Mouse (Mus musculus) thymus, postnatal 10 days (tissue): ENCODE data around the gene Olfr211.
"Not testable (repeated sequence)": the region's sequence is repeated elsewhere in the genome, so short reads cannot be mapped to it uniquely, and the experiment has no call there.

Experiments used
- DNase-seq, 2 experiments: peaks; one replicate each; pipeline ENCODE4 v3.0.0; 2021; ENCODE audit warnings: low spot score in 2 of 2

Gene Olfr211

DNA sequence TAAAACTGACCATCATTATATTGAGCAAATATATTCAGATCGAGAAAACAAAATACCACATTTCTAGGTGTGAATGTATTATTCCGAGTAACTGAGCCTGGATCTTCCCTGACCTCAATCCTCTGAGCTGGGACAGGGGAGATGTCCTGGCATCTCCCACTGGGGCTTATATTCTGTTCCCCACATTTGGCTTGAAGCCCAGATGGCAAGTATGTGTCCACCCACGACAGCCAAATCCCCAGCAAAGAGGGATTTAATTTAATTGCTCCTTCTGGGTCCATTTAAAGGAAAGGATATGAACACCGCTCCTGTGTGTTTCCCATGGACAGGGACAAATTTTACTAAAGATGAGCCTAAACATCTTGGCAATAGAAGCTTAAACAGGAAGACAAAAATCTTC is at the start of gene Olfr211:
Gene Olfr211, plus strand, starts transcription at position 301 of the 400 bp plus-strand sequence.
- no peak for DNase-seq

DNA sequence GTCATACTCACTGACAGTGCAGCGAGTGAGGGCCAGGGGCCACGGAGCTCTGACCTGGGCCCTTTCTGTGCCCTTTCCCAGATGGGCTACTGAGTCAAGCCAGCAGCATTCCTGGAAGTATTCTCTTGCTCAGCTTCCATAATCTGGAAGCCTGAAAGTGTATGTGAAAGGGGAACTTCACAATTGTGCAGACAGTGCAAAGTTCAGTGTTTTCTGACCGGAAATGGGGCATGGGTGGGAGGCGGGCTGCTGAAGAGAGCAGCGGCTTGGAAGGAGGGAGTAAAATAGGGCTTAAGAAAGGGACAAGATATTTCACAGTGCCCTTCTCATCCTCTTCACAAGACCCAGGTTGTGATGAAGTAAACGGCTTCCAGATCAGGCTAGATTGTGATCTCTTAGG is 49.4 kb upstream of the Olfr211 start:
- no peak for DNase-seq

DNA sequence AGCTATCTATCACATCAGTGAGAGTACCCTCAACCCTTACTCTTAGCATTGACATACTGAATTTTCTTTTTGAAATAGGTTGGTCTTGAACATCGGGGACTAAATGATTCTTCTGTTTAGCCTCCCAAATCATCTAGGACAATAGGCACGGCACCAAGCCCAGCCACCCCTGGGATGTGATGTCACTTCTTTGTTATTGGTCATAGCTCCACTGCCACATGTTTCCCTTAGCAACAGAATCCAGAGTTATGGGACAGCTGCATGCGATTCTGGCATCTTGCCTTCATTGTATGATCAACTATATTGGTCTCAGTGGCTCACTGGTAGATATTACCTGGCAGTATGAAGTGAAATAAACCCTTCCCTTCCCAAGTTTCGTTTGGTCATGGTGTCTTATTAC is 48.4 kb upstream of the Olfr211 start:
- DNase-seq = no peak

DNA sequence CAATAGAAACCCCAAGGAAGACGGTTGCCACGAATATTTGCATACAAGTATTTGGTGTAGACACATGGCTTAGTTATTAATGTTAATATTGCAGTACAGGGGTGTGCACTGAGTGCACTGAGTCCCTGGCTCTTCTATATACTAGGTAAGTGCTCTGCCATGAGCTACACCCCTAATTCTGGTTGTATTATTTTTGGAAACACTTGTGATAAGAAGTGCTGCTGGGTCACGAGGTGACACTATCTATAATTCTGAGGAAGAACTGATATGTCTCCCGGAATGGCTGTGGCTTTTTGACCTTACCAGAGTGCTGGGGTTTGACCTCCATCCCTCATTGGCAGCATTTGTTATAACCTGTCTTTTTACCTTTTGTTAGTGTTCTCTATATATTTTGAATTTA is 48.0 kb upstream of the Olfr211 start:
- no peak for DNase-seq

DNA sequence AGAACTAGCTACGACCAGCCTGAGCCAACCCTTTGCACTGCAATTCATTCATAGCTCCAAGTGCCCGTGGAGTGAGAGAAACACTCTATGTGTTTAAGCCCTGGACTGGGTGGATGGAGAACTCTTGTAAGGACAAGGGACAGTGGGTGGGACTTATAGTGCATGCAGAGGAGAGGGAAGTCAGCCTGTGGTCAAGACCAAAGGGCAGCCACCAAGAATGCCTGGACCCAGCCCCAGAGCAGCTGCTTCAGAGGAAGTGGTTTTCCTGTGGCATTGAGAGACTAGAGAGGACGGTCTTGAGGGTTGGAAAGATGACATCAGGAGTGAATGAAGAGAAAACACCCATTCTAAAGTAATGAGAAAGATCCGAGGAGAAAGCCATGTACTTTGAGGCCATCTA is 33.1 kb upstream of the Olfr211 start:
- DNase-seq = no peak

DNA sequence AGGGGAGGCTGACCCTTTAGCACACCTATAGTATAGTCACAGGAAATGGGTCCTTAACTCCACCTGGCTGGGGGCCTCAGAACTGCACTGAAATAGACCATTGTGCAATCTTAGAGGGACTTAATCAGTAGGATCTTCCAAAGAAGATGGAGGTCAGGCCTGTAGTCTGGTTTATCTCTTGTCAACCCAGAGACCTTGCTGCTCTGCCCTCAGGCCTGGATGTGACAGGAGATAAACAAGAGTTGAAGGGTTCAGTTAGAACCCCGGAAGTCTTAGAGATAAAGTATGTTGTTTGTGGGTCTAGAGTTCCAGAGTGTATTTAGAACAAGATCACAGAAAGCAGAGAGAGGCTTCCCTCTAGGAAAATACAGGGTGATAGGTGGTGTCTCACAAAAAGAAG is 32.4 kb upstream of the Olfr211 start:
- DNase-seq = no peak

DNA sequence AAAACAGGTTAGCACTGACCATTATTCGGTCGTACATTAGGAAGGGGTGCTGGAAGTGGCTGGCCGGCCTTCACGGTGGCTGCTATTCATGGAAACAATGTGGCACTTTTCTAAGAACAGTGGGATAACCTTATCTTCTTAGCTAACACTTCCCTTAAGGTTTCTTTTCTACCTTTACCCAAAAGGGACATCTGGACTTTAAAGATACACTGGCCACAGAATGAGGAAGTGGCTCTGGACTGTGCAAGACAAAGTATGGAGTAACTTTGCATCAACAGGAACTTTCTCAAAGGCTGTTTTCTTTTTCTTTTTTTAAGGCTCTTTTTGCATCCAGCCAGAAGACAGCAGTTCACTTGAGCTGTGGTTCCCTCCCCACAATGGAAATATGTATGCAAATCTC is 30.2 kb upstream of the Olfr211 start:
- no peak for DNase-seq

DNA sequence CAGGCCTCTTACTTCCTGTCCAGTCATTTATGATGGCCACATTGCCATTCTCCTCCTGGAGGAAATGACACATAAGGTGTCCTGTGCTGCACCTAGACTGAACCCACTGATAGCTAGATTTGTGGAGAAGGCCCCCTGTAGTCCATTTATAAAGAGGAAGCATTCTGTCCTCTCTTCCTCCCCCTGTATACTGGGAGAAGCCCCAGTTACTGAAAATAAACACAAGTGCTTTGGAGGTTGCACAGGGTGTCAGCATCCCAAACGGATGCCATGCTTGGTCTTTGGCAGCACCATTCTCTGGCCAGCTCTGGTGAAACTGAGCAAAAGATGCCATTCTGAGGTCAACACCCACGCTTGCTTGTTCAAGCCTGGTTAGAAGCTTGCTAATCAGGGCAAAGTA is 29.7 kb upstream of the Olfr211 start:
- no peak for DNase-seq

DNA sequence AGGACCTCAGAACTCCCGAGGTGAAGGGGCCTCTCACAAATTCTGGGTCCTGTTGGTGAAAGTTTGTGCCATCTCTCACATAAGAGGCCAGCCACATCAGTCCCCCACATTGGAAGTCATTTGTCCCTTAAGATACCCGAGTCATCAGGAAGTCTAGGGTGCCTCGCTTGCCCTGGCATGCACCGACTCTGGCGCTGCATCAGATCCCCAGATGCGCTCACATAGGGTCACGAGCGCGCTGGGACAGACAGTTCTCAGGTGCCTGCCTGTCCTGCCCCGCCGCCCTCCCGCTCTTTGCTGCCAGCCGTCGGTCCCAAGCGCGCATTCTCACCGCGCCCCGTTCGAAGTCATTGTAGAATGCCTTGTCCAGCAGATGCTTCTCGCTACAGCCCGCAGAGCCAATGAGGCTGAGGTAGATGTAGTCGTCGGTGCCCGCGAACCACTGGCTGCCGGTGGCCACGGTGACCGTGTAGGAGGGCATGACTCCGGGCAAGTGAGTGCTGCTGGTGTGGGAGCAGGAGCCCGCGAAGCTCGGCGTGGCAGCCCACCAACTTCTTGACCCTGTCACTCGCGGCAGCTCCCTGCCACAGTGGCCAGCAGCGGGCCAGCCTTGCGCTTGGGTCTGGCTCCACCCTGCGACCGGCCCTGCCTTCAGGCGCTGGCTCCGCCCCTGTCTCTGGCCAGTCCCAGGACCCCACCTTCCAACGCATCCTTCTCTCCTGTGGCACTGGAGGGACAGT is 28.2 kb upstream of the Olfr211 start, which contains the start of gene Alox5:
Gene Alox5, minus strand, starts transcription at position 635 of the 740 bp plus-strand sequence.
- no peak for DNase-seq

DNA sequence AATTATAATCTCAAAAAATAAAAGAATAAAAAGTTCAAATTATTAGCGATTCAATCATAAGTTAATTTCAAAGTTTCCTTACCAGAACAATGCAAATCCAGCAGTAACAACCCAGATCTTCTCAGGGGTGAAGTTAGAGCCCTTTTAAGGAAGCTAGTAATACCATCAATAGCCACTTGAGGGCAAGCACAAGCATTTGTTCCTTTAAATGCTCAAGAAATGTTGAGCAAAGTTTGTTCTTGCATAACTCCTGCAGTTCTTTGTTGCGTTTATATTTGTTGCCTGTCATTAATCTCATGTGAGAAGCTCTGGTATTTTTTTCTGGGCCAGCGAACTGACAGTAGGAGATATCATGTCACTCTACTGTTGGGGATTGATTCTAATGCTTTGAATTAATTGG is 20.8 kb upstream of the Olfr211 start:
- DNase-seq = no peak

- DNase-seq = no peak
Measured at GRCm38 (mm10) chr6:116485081-116485480, 3.8 kb upstream of the Olfr211 start.

- DNase-seq = no peak
Measured at GRCm38 (mm10) chr6:116486833-116487232, 2.1 kb upstream of the Olfr211 start.

DNA sequence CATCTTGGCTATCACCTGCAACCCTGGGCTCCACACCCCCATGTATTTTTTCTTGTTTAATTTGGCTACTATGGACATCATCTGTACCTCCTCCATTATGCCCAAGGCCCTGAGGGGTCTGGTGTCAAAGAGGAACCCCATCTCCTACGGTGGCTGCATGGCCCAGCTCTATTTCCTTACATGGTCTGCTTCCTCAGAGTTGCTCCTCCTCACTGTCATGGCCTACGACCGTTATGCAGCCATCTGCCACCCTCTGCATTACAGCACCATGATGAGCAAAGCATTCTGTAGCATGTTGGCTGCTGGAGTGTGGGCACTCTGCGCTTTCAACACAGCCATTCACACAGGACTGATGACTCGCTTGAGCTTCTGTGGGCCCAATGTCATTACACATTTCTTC is 4.9 kb downstream of the Olfr211 start:
- DNase-seq = no peak

DNA sequence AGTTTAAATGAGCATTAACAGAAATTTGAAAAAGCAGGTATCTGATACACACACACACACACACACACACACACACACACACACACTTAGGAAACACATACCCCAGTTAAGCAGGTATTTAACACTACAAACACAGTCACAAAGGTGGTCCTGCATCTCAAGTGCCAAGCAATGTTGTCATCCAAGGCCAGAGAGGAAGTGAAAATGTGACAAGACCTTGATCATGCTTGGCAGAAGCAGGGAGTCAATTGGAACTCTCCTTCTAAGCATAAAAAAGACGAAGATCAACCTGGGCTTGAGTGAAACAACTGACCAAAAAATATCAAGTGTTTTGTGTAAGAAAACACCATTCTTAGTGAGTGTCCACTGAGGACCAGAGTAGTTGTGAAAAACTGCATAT is 7.1 kb downstream of the Olfr211 start:
- DNase-seq = no peak

DNA sequence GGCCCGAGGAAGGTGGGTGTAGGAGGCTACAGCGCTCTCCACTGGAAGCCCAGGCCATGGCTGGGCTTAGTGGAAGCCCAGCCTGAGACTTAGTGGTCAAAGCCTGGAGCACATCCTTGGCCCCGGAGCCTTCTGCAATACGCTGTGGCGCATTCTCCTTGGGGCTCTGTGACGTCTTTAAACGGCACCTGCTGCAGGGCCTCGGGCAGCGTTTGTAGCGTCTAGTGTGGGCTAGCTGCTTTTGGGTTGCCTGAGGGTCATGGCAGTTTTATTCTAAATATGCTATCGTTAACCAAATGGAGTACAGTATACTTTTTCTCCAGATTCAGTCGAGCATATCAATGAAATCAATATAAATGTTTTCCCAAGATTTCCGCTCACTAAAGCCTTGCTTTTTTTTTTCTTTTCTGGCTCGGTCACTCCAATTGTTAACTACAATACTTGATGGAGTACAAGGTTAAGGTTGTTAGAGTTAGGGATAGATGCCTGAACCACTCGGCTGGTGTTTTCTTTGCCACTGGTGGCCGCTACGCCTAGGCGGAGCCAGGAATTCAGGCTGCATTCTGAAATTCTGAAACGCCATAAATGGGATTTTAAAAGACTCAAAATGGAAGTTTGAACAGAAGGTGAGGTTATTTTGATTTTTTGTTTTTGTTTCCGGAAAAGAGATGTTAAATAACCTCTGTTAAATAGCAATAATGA is 17.6 kb downstream of the Olfr211 start, which contains the start of gene Olfr212:
Gene Olfr212, plus strand, starts transcription at position 215 of the 702 bp plus-strand sequence.
- not testable (repeated sequence) for DNase-seq

DNA sequence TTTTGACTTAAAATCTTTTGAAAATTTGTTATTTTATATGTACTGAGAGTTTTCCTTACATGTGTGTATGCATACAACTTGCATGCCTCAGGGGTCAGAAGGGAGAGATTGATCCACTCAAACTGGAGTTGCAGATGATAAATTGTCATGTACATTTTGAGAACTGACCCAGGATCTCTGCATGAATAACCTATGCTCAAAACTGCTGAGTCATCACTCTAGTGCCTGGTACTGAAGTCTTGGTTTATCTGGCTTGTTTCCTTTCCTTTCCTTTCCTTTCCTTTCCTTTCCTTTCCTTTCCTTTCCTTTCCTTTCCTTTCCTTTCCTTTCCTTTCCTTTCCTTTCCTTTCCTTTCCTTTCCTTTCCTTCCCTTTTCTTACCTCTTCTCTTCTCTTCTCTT is 25.9 kb downstream of the Olfr211 start:
- no peak for DNase-seq

- no peak for DNase-seq
Measured at GRCm38 (mm10) chr6:116538156-116538555, 49.3 kb downstream of the Olfr211 start, which contains the start of gene Olfr213. Gene Olfr213, plus strand, starts transcription at chr6:116538456.

DNA sequence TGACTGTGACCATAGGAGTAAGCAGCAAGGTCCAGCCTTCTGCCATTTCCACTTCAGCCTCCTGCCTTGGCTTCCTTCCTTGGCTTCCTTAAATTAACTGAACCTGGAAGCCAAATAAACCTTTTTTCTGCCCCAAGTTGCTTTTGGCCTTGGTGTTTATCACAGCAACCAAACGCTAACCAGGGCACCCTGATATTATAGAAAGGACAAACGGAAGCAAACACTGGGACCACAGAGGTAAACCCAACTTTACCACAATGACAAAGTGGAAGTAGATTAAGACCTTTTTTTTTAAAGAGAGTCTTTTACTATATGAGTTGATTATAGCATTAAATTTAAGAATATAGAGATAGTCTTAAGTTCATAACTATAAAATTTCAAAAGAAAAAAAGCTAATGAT is 53.6 kb downstream of the Olfr211 start:
- no peak for DNase-seq
